In genomic region chr8:26910186-26910585, GRCm38 (mm10) we compare ENCODE assay signal across 10 mouse cellular contexts.
DNase-seq lines count a peak whose midpoint lies in the region.
"Had no signal": no experiment of that assay in that cellular context is flagged by ENCODE, and none has a peak within 500 bp of the region (broad histone marks: within the 10 kb centered on the region; RNA-seq: fewer than 3 reads in every experiment).

No protein-coding gene starts in this region.

- DNase-seq in cerebellum, postnatal 10 days, result peak; percentile 61 to 65
- no peak for DNase-seq in cerebellum, adult 18-20 months
- DNase-seq in cerebellum, postnatal 25 days, result peak; percentile 30 to 51
- no peak for DNase-seq in cerebellum, adult 9-10 months
- DNase-seq: adrenal gland, adult 2 months; adrenal gland, postnatal 10 days; adrenal gland, postnatal 25 days; cerebellum, adult 11-12 months; embryo, embryonic 11 days; gastrocnemius, adult 2 months had no signal

Comparison
In these comparisons a context has a peak if more than half of its experiments do, and no peak if none do; other contexts are left out.
1. DNase-seq: peak in cerebellum, postnatal 10 days (2 of 2) and cerebellum, postnatal 25 days (2 of 2); none in cerebellum, adult 18-20 months (0 of 2) and cerebellum, adult 9-10 months (single experiment).